Mouse (Mus musculus): ENCODE measurements at regions not wholly inside any gene's neighbourhood (a gene's known extent, or its start where the extent isn't known, plus 50 kb on each side); places are given as distances from the start of the nearest gene placed in this dataset.

- TF ChIP-seq CTCF (IDR thresholded peaks at IDR 0.05; ENCODE audit: low read depth, low read length) (no peak), POLR2A (IDR thresholded peaks at IDR 0.05; ENCODE audit: insufficient read depth, low read length) (no peak)
Measured at GRCm38 (mm10) chr15:67714203-67714602, 1213.5 kb upstream of the Lrrc6 start.

Measured in ES-Bruce4 (cell line).